Mouse (Mus musculus): ENCODE measurements around the gene Lpp. TPM values are rescaled to one million over a fixed set of nuclear protein-coding genes. Genes with fewer than 3 reads are reported as not detected.
A peak's percentile ranks its signal among the peaks of the same experiment; 100 is the strongest.

Gene Lpp
- polyA plus RNA-seq, 1 experiment from 2014 or later = 69.5 TPM

GRCm38 (mm10) chr16:24376478-24376877 lies 16.8 kb upstream of the Lpp start:
- ATAC-seq (ENCODE audit: insufficient read depth, low FRiP score, low read depth) = no peak; the same call in 1 of the 2 replicates
- Histone ChIP-seq H3K27me3 (replicated peaks) (no peaks in the 10 kb centered on the region), H3K4me2 (no peak overlapping the region), H3K9me3 (no peaks in the 10 kb centered on the region), H3K4me3 (replicated peaks) (no peak overlapping the region), H3K27ac (no peak overlapping the region), H3K36me3 (no peaks in the 10 kb centered on the region), H3K4me1 (no peaks in the 10 kb centered on the region), H3K9ac (no peak overlapping the region)

DNA sequence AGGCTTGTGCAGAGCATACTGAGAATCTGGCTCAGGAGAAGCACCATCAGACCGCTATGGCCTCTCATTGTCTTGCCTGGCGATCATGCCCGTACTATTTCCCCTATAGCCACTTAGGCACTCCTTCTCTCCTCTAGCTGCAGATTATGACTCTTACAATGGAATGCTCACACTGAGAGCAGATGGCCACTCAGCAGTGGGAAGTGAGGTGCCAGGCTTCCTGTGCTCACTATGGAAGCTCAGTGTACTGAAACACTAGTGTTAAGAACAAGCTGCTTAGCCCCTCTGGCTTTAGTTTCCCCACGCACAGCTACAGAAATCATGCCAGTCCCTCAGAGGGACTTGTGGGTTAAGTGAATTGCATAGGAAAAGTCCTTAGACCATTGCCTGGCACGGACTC lies 2.7 kb upstream of the Lpp start:
- no peak for ATAC-seq (ENCODE audit: insufficient read depth, low FRiP score, low read depth)
- H3K27ac ChIP-seq = no peak overlapping the region
- no peaks in the 10 kb centered on the region for H3K36me3 ChIP-seq
- H3K4me3 ChIP-seq (replicated peaks) = no peak overlapping the region
- peaks cover 8% of the 10 kb centered on the region for H3K4me1 ChIP-seq
- no peaks in the 10 kb centered on the region for H3K9me3 ChIP-seq
- H3K4me2 ChIP-seq = no peak overlapping the region
- H3K27me3 ChIP-seq (replicated peaks) = no peaks in the 10 kb centered on the region
- no peak overlapping the region for H3K9ac ChIP-seq
- 86% methylated on average over 5 of the region's 5 CpGs for WGBS

- H3K27me3 ChIP-seq (replicated peaks) = no peaks in the 10 kb centered on the region
- H3K9me3 ChIP-seq = no peaks in the 10 kb centered on the region
- H3K4me3 ChIP-seq (replicated peaks) = no peak overlapping the region
- no peak overlapping the region for H3K27ac ChIP-seq
- peaks cover 9% of the 10 kb centered on the region for H3K4me1 ChIP-seq
- H3K36me3 ChIP-seq = no peaks in the 10 kb centered on the region
- no peak overlapping the region for H3K4me2 ChIP-seq
- WGBS = 90% methylated on average over 3 of the region's 3 CpGs
- H3K9ac ChIP-seq = no peak overlapping the region
- ATAC-seq (ENCODE audit: insufficient read depth, low FRiP score, low read depth) = no peak
These were observed 2.2 kb upstream of the Lpp start for GRCm38 (mm10) chr16:24391111-24391510.

DNA sequence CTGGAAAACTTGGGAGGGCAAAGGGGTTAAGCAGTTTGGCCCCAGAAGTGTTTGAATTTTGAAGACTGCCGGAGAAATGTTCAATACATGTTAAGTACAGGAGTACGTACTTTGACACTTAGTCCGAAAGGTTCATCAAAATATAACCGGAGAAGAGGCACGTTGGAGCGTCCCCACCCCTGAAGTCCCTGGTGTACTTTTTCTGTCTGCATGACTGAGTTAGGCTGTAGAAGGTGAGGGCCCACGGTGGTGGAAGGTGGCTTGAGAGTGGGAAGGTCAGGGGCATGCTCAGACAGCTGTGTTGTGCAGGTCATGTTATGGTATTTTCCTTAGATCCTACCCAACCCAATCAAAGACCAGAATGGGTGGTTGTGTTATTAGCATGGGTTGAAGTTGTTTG lies 1.4 kb upstream of the Lpp start:
- Histone ChIP-seq H3K36me3 (no peaks in the 10 kb centered on the region), H3K4me3 (replicated peaks) (no peak overlapping the region), H3K4me1 (peaks cover 16% of the 10 kb centered on the region), H3K4me2 (peak overlapping the region; percentile 72), H3K27me3 (replicated peaks) (no peaks in the 10 kb centered on the region), H3K27ac (peak overlapping the region; percentile 99), H3K9me3 (no peaks in the 10 kb centered on the region), H3K9ac (no peak overlapping the region)
- ATAC-seq (ENCODE audit: insufficient read depth, low FRiP score, low read depth) = no peak
- WGBS = 85% methylated on average over 7 of the region's 7 CpGs

DNA sequence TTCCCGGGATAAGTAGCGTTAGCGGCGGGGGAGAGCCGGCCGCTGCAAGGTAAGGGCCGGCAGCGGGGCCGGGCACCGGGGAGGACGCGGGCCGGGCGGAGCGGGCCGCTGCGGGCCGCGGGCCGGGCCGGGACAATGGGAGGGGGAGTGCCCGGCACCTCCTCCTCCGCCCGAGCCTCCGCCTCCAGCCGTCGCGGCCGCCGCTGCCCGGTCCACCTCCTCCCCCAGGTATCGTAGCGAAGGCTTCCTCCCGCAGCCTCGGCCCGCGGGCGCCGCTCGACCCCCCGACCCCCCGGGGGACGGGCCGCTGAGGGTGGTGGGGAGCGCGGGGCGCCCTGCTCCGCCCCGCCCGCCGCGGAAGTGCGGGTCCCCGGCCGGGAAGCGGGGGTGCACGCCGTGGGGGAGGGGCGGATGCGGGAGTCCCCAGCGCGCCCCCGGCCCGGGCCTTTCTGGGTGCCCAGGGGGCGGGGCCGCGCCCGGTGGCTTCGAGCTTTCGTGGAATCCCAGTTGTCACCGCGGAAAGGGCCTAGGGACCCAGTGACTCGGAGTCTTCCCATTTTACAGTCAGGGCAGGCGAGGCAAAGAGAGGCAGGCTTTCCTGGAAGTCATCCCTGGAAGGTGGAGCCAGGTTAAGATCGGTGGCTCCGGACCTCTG lies 376 bp downstream of the Lpp start:
- peak; percentile 28; the same call in 1 of the 2 replicates for ATAC-seq (ENCODE audit: insufficient read depth, low FRiP score, low read depth)
- H3K4me3 ChIP-seq (replicated peaks) = peak overlapping the region; percentile 93
- H3K4me2 ChIP-seq = peak overlapping the region; percentile 72
- H3K27ac ChIP-seq = peak overlapping the region; percentile 99
- peak overlapping the region; percentile 94 for H3K9ac ChIP-seq
- no peaks in the 10 kb centered on the region for H3K9me3 ChIP-seq
- H3K4me1 ChIP-seq = peaks cover 29% of the 10 kb centered on the region
- no peaks in the 10 kb centered on the region for H3K36me3 ChIP-seq
- H3K27me3 ChIP-seq (replicated peaks) = no peaks in the 10 kb centered on the region
- WGBS = under 1% methylated on average over 49 of the region's 76 CpGs

- 4% methylated on average over 18 of the region's 18 CpGs for WGBS
- no peak for ATAC-seq (ENCODE audit: insufficient read depth, low FRiP score, low read depth)
- Histone ChIP-seq H3K27ac (peak overlapping the region; percentile 99), H3K27me3 (replicated peaks) (no peaks in the 10 kb centered on the region), H3K9ac (peak overlapping the region; percentile 94), H3K9me3 (no peaks in the 10 kb centered on the region), H3K36me3 (no peaks in the 10 kb centered on the region), H3K4me3 (replicated peaks) (peak overlapping the region; percentile 93), H3K4me1 (peaks cover 35% of the 10 kb centered on the region), H3K4me2 (peak overlapping the region; percentile 72)
These were observed 1.1 kb downstream of the Lpp start for GRCm38 (mm10) chr16:24394211-24394991.

DNA sequence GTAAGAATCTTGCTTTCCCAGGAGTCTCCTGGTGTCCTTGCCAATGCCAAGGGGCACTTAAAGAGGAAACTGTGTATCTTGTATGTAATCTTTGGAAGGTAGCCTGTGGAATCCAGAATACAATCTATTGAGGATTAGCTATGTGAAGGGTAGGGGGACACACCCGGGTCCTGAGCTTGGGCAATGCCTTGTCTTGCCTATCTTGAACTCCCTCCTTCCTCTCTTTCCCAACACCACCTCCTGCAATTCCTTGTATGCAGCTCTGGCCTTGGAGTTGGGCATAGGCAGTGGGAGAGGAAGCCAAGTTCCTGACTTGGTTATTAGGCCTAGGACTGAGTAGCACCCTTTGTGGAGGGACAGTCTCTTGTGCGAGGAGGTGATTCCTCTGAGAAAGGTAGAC lies 1.8 kb downstream of the Lpp start:
- ATAC-seq (ENCODE audit: insufficient read depth, low FRiP score, low read depth) = no peak
- Histone ChIP-seq H3K27me3 (replicated peaks) (no peaks in the 10 kb centered on the region), H3K27ac (peak overlapping the region; percentile 99), H3K36me3 (no peaks in the 10 kb centered on the region), H3K4me2 (peak overlapping the region; percentile 72), H3K4me1 (peaks cover 35% of the 10 kb centered on the region), H3K9ac (0 out of 2 replicates have a peak overlapping the region, but pooled peaks have one; percentile 94), H3K4me3 (replicated peaks) (peak overlapping the region; percentile 93), H3K9me3 (no peaks in the 10 kb centered on the region)
- WGBS = 58% methylated on average over 2 of the region's 2 CpGs

DNA sequence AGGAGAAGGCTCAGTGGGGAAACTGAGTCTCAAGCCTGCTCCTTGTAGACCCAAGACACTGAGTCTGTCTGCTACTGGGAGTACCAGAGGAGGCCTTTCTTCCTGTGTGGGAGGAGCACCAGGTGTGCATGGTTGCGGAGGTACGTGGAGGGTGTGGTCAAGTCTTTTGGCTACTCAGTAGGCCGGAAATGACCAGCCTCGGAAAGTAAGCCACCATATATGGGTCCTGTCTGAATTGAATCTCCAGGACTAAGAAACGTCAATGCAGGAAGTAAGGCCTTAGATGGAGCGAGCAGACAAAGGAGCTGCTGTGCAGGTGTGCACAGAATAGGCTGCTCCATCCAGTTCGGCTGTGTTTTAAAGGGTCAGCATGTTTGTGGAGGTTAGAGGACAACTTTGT lies 3.2 kb downstream of the Lpp start:
- Histone ChIP-seq H3K36me3 (no peaks in the 10 kb centered on the region), H3K9me3 (no peaks in the 10 kb centered on the region), H3K27me3 (replicated peaks) (no peaks in the 10 kb centered on the region), H3K4me3 (replicated peaks) (no peak overlapping the region), H3K27ac (0 out of 2 replicates have a peak overlapping the region, but pooled peaks have one; percentile 3), H3K4me2 (no peak overlapping the region), H3K4me1 (peaks cover 35% of the 10 kb centered on the region), H3K9ac (no peak overlapping the region)
- 65% methylated on average over 7 of the region's 7 CpGs for WGBS
- no peak for ATAC-seq (ENCODE audit: insufficient read depth, low FRiP score, low read depth)

- H3K9ac ChIP-seq = no peak overlapping the region
- WGBS = 15% methylated on average over 4 of the region's 4 CpGs
- H3K9me3 ChIP-seq = no peaks in the 10 kb centered on the region
- no peaks in the 10 kb centered on the region for H3K27me3 ChIP-seq (replicated peaks)
- peaks cover 42% of the 10 kb centered on the region for H3K4me1 ChIP-seq
- no peak for ATAC-seq (ENCODE audit: insufficient read depth, low FRiP score, low read depth)
- no peak overlapping the region for H3K4me2 ChIP-seq
- H3K36me3 ChIP-seq = no peaks in the 10 kb centered on the region
- no peak overlapping the region for H3K4me3 ChIP-seq (replicated peaks)
- H3K27ac ChIP-seq = peak overlapping the region; percentile 24; the same call in 1 of the 2 replicates
These were observed 5.2 kb downstream of the Lpp start for GRCm38 (mm10) chr16:24398476-24398875.

GRCm38 (mm10) chr16:24398893-24399292 lies 5.6 kb downstream of the Lpp start:
- Histone ChIP-seq H3K36me3 (no peaks in the 10 kb centered on the region), H3K4me2 (no peak overlapping the region), H3K27ac (peak overlapping the region; percentile 24; the same call in 1 of the 2 replicates), H3K9me3 (no peaks in the 10 kb centered on the region), H3K9ac (no peak overlapping the region), H3K4me3 (replicated peaks) (no peak overlapping the region), H3K4me1 (peaks cover 43% of the 10 kb centered on the region), H3K27me3 (replicated peaks) (no peaks in the 10 kb centered on the region)
- ATAC-seq (ENCODE audit: insufficient read depth, low FRiP score, low read depth) = no peak
- WGBS = 29% methylated on average over 3 of the region's 3 CpGs

- WGBS = 58% methylated on average over 5 of the region's 5 CpGs
- ATAC-seq (ENCODE audit: insufficient read depth, low FRiP score, low read depth) = no peak
- no peak overlapping the region for H3K9ac ChIP-seq
- peaks cover 43% of the 10 kb centered on the region for H3K4me1 ChIP-seq
- H3K4me2 ChIP-seq = no peak overlapping the region
- no peaks in the 10 kb centered on the region for H3K27me3 ChIP-seq (replicated peaks)
- no peaks in the 10 kb centered on the region for H3K9me3 ChIP-seq
- H3K4me3 ChIP-seq (replicated peaks) = no peak overlapping the region
- H3K27ac ChIP-seq = no peak overlapping the region
- H3K36me3 ChIP-seq = no peaks in the 10 kb centered on the region
These were observed 6.2 kb downstream of the Lpp start for GRCm38 (mm10) chr16:24399524-24399923.

DNA sequence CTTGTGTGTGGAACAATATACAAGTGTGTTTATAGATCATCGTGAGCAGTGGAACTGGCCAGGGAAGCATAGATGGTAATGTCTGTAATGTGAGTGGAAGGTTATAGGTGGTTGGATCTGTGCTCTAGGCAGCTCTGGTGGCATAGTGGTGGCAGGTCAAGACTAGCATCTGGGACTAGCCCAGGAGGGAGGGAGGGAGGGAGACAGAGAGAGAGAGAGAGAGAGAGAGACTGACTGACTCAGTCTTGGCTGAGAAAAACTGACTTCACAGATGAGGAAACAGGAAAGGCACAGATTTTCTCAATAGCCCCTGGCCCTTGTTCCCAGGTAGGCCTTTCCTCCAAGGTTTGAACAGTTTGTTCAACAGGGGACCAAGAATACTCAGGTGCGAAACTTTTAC lies 7.5 kb downstream of the Lpp start:
- peak overlapping the region; percentile 6; the same call in 1 of the 2 replicates for H3K27ac ChIP-seq
- WGBS = 73% methylated on average over 2 of the region's 2 CpGs
- no peaks in the 10 kb centered on the region for H3K9me3 ChIP-seq
- H3K36me3 ChIP-seq = no peaks in the 10 kb centered on the region
- H3K4me3 ChIP-seq (replicated peaks) = no peak overlapping the region
- H3K9ac ChIP-seq = no peak overlapping the region
- H3K4me1 ChIP-seq = peaks cover 35% of the 10 kb centered on the region; the same call in 1 of the 2 replicates
- H3K4me2 ChIP-seq = no peak overlapping the region
- no peaks in the 10 kb centered on the region for H3K27me3 ChIP-seq (replicated peaks)
- ATAC-seq (ENCODE audit: insufficient read depth, low FRiP score, low read depth) = no peak

All from stomach, embryonic 15.5 days (tissue).